ENCODE assay signal across 8 mouse cellular contexts in the genomic region with DNA sequence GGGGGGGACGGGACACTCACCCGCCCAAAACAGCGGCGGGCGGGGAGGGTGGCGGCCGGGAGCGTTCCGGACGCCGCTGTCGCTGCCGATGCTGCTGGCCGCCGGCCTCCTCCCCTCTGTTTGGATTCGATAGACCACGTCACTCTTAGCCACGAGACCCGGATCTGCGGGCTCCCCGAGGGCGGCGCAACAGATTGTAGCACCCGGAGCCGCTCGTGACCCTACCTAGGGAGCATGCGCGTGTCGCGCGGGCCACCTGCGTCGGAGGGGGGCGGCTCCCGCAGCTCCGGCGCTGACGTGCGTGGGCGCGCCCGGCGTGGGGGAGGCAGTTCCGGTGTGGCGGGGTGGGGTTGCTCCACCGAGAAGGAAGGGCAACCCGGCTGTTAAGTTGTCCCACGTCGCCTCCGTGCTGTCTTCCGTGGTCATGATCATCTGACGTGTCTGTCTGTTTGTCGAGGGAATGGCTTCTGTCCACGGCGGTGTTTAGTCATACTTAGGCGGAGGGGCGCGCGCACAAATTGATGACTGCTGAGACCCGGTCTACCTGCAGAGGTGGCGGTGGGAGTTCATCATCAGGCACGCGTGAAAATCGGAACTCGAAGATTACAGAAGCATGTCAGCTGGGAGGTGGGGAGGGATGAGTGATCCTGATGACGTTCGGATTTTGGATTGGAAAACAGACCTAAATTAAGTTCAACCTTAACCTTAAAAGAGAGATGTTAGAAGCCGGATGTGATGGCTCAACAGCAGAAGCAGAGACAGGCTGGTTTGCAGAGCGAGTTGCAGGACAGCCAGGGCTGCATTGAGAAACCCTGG. TPM values are rescaled to one million over a fixed set of nuclear protein-coding genes. Genes with fewer than 3 reads are reported as not detected.
DNase-seq lines count a peak whose midpoint lies in the region; ATAC-seq lines count a peak whose summit lies in the region.

A gene (minus strand): TSS at position 118 of the 816 bp plus-strand sequence.

- DNase-seq in adrenal gland, adult 18-20 months (ENCODE audit: low spot score in 2 of 2): peak; percentile 94 to 95
- DNase-seq in embryo, embryonic 10.5 days (ENCODE audit: low spot score): peak; percentile 90
- peak; percentile 96 for DNase-seq in gastrocnemius, postnatal 14 days
- peak; percentile 93 to 97 for DNase-seq in left cerebral cortex, postnatal 10 days (ENCODE audit: extremely low spot score in 1 of 2, low spot score in 2 of 2)
- peak; percentile 97 to 98 for DNase-seq in right cerebral cortex, postnatal 10 days (ENCODE audit: low spot score in 2 of 2)
- peak; percentile 96 for DNase-seq in urinary bladder, postnatal 14 days (ENCODE audit: low spot score)

- ATAC-seq in inflammation-experienced regulatory T-cells, adult 6 months: peak; percentile 86
- ATAC-seq in megakaryocyte progenitor cell, adult 5-6 weeks (replicated peaks; ENCODE audit: poor library complexity): peak; percentile 79

- intact Hi-C loops in gastrocnemius, postnatal 14 days (cut with DNase I; ENCODE audit: low total_unique reads): no loop called here
- intact Hi-C loops in left cerebral cortex, postnatal 10 days (cut with DNase I): loop anchor here (5.0 kb wide), 2 partner anchors 44 to 56 kb away; a partner anchor contains a TSS

RNA-seq across cellular contexts. Expression of the gene that starts here (rescaled TPM):
- total RNA-seq in adrenal gland, adult 18-20 months (2021): 1 to 10 TPM in 1 of 2 experiments, not detected in 1; 1.2 TPM
- total RNA-seq in gastrocnemius, postnatal 14 days (2021): 1 to 10 TPM in 1 of 2 experiments, not detected in 1; 3.1 TPM
- polyA plus RNA-seq in inflammation-experienced regulatory T-cells, adult 6 months (2017; shearing (Covaris generic)): not detected
- not detected for total RNA-seq in left cerebral cortex, postnatal 10 days (2021)
- not detected in 2 replicates for total RNA-seq in megakaryocyte progenitor cell, adult 5-6 weeks (2015)
- not detected in 2 replicates for total RNA-seq in megakaryocyte progenitor cell, adult 5-6 weeks (2017)

Comparison
In these comparisons a context has a peak if more than half of its experiments do, and no peak if none do; other contexts are left out.
1. Peak in every context shown above with its lines: DNase-seq and ATAC-seq.
2. Peak in ATAC-seq in inflammation-experienced regulatory T-cells, adult 6 months; RNA of the gene not detected or under 1 TPM.
3. Peak in DNase-seq in left cerebral cortex, postnatal 10 days; RNA of the gene not detected or under 1 TPM.
4. Peak in ATAC-seq in megakaryocyte progenitor cell, adult 5-6 weeks; RNA of the gene not detected or under 1 TPM.